Mouse (Mus musculus): ENCODE results near the gene Dcun1d1. TPM values are rescaled to one million over a fixed set of nuclear protein-coding genes. Genes with fewer than 3 reads are reported as not detected.
A peak's percentile ranks its signal among the peaks of the same experiment; 100 is the strongest.

Gene Dcun1d1
- total and polyA plus RNA-seq, 3 experiments = 7.7 to 63.0 (median 60.7) TPM

DNA sequence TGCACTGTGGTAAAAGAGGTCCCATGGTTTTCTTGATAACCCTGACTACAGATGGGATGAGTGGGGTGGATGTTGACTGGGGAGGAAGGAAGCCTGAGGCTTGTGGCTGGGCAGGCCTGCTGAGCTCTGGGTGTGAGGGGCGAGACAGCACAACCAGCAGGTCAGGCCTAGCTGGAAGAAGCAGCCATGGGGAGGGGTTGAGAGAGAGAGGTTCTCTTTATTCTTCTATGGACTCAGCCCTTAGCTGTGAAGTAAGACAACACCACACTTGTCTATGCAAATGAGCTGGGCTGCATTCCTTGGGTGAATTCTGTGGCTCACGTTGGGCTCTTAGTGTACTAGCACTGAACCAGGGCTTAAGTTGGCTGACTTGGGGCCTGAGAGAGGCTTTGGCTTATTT, 2.8 kb upstream of the Dcun1d1 start:
- 55% methylated on average over 2 of the region's 2 CpGs for WGBS
- DNase-seq = no peak
- H3K4me3 ChIP-seq = no peak overlapping the region
- no peak overlapping the region for H3K27ac ChIP-seq
- H3K4me1 ChIP-seq (ENCODE audit: control insufficient read depth, insufficient read depth, low read length) = no peaks in the 10 kb centered on the region
- no peaks in the 10 kb centered on the region for H3K27me3 ChIP-seq (ENCODE audit: control insufficient read depth, insufficient read depth, low read length)
- intact Hi-C loops (cut with DNase I) = no loop called here
- H3K36me3 ChIP-seq (ENCODE audit: control insufficient read depth, insufficient read depth, low read length) = no peaks in the 10 kb centered on the region
- H3K9ac ChIP-seq (ENCODE audit: low read depth, low read length) = no peak overlapping the region
- no peaks in the 10 kb centered on the region for H3K79me2 ChIP-seq (replicated peaks; ENCODE audit: control insufficient read depth, insufficient read depth, low read length)
- no peak for TF ChIP-seq CTCF (IDR thresholded peaks at IDR 0.05)

DNA sequence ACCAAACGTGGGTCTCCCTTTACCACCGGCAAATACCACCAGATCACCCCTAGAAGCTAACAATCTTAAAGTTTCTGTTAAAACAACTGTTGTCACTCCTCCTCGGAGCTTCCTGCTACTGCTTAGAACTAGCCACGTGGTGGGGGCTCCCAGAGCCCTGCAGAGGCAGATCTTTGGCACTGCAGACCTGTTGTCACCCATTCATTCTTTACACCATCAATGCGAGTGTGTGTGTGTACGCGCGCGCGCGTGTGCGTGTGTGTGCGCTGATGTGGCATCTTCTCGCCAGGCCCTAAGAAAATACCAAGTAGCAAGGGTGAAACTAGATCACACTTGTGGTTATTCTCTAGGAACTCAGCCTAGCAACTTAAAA, 3.9 kb downstream of the Dcun1d1 start:
- intact Hi-C loops (cut with DNase I) = loop anchor here (2.0 to 10.0 kb wide), 3 partner anchors 69 to 541 kb away; partner anchors contain the start of genes 1810062G17Rik, Anxa5, Atp11b and Mccc1

DNA sequence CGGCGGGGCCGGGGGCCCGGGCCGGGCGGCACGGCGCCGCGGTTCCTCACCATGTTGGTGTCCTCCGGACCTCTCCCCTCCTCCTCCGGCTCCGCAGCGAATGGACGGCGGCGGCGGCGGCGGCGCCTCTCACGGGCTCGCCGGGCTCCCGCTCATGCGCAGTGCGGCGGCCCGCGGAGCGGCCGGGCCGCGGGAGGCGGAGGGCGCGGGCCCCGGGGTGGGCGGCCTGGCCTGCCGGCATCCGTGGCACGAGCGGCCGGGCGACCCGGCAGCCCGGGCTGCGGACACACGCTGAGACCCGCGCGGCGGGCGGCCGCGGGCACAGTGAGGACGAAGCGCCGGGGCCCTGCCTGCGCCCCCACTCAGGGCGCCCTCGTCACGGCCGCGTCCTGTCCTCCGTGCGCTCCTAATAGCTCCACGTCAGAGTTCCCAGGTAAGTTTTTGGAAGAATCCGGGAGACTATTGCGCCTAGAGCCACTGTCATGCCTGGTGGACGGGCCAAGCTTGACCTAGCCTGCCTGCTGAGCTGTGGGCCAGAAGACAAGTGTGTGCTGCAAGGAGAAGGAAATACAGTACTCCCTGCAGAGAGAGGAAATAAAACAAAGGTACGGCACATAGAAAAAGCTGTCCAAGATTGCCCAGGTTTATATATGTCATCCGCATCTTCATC, 4.4 kb downstream of the Dcun1d1 start:
- TF ChIP-seq POLR2A (IDR thresholded peaks at IDR 0.05; ENCODE audit: insufficient read depth, low read depth, low read length) (peak; percentile 47; the same call in 1 of the 2 replicates), CTCF (IDR thresholded peaks at IDR 0.05) (no peak)
- H3K79me2 ChIP-seq (replicated peaks; ENCODE audit: control insufficient read depth, insufficient read depth, low read length) = peaks cover 3% of the 10 kb centered on the region
- H3K27ac ChIP-seq = peak overlapping the region; percentile 81
- H3K36me3 ChIP-seq (ENCODE audit: control insufficient read depth, insufficient read depth, low read length) = 0 out of 2 replicates have a peak, but pooled peaks cover 4% of the 10 kb centered on the region
- intact Hi-C loops (cut with DNase I) = loop anchor here (2.0 to 10.0 kb wide), 3 partner anchors 69 to 542 kb away; partner anchors contain the start of genes 1810062G17Rik, Anxa5, Atp11b and Mccc1
- under 1% methylated on average over 72 of the region's 73 CpGs for WGBS
- H3K9ac ChIP-seq (ENCODE audit: low read depth, low read length) = peak overlapping the region; percentile 92
- peaks cover 8% of the 10 kb centered on the region for H3K4me1 ChIP-seq (ENCODE audit: control insufficient read depth, insufficient read depth, low read length)
- no peaks in the 10 kb centered on the region for H3K27me3 ChIP-seq (ENCODE audit: control insufficient read depth, insufficient read depth, low read length)
- DNase-seq = peak; percentile 91
- H3K4me3 ChIP-seq = peak overlapping the region; percentile 82

More for the DNA sequence above, 3.9 kb downstream of the Dcun1d1 start:
- TF ChIP-seq CTCF (IDR thresholded peaks at IDR 0.05) (no peak), POLR2A (IDR thresholded peaks at IDR 0.05; ENCODE audit: insufficient read depth, low read depth, low read length) (no peak), EP300 (IDR thresholded peaks at IDR 0.05; ENCODE audit: insufficient read depth, low read depth, low read length) (no peak)
- Histone ChIP-seq H3K4me1 (ENCODE audit: control insufficient read depth, insufficient read depth, low read length) (peaks cover 8% of the 10 kb centered on the region), H3K9ac (ENCODE audit: low read depth, low read length) (peak overlapping the region; percentile 92), H3K4me3 (peak overlapping the region; percentile 82), H3K36me3 (ENCODE audit: control insufficient read depth, insufficient read depth, low read length) (0 out of 2 replicates have a peak, but pooled peaks cover 4% of the 10 kb centered on the region), H3K79me2 (replicated peaks; ENCODE audit: control insufficient read depth, insufficient read depth, low read length) (peaks cover 3% of the 10 kb centered on the region), H3K27me3 (ENCODE audit: control insufficient read depth, insufficient read depth, low read length) (no peaks in the 10 kb centered on the region), H3K27ac (peak overlapping the region; percentile 81)
- no peak for DNase-seq
- WGBS = 2% methylated on average over 14 of the region's 14 CpGs

DNA sequence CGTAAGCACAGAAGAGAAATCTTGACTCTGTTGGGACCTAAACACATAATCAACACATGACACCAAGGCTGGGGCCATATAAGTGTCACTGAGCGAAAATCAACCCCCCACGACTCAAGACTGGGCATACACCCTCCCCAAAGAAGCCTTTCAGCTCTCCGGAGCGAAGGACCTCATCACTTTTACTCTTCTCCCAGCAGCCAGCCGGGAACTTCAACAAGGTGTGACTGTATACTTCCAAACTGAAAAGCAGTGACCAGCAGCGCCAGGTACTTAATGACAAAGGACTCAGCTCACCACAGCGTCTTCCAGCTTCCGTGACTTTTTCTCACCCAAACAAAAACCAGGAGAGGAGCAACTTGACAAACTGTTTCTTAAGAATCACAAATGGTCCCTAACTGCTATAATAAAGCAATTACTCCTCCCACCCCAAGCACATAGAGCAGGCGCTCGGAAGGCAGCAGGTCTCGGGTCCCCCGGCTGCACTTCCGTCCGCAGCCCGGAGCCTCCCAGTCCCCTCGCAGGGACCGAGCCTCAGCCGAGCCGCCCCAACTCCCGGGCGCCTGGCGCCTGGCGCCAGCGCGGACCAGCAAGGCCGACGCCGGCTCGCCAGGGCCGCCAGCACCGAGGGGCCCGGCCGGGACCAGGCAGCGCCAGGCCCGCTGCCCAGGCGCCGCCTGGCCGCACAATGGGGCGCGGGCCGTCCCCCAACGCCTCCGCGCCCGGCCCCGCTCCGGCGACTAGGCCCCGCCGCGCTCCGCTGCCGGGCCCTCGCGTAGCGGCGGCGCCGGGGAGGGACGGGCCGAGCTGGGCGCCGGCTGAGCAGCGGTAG, 5.1 kb downstream of the Dcun1d1 start:
- Histone ChIP-seq H3K27me3 (ENCODE audit: control insufficient read depth, insufficient read depth, low read length) (no peaks in the 10 kb centered on the region), H3K9ac (ENCODE audit: low read depth, low read length) (peak overlapping the region; percentile 92), H3K36me3 (ENCODE audit: control insufficient read depth, insufficient read depth, low read length) (0 out of 2 replicates have a peak, but pooled peaks cover 7% of the 10 kb centered on the region), H3K4me1 (ENCODE audit: control insufficient read depth, insufficient read depth, low read length) (peaks cover 10% of the 10 kb centered on the region), H3K4me3 (peak overlapping the region; percentile 82), H3K79me2 (replicated peaks; ENCODE audit: control insufficient read depth, insufficient read depth, low read length) (peaks cover 4% of the 10 kb centered on the region), H3K27ac (peak overlapping the region; percentile 81)
- WGBS = 1% methylated on average over 64 of the region's 65 CpGs
- TF ChIP-seq POLR2A (IDR thresholded peaks at IDR 0.05; ENCODE audit: insufficient read depth, low read depth, low read length) (no peak), CTCF (IDR thresholded peaks at IDR 0.05) (no peak), EP300 (IDR thresholded peaks at IDR 0.05; ENCODE audit: insufficient read depth, low read depth, low read length) (no peak)
- peak; percentile 73 to 74 for DNase-seq
- intact Hi-C loops (cut with DNase I) = loop anchor here (2.0 to 10.0 kb wide), 3 partner anchors 70 to 543 kb away; partner anchors contain the start of genes 1810062G17Rik, Anxa5, Atp11b and Mccc1

- WGBS = 18% methylated on average over 7 of the region's 7 CpGs
- Histone ChIP-seq H3K36me3 (ENCODE audit: control insufficient read depth, insufficient read depth, low read length) (0 out of 2 replicates have a peak, but pooled peaks cover 8% of the 10 kb centered on the region), H3K9ac (ENCODE audit: low read depth, low read length) (peak overlapping the region; percentile 33), H3K4me3 (peak overlapping the region; percentile 82), H3K79me2 (replicated peaks; ENCODE audit: control insufficient read depth, insufficient read depth, low read length) (peaks cover 6% of the 10 kb centered on the region), H3K27me3 (ENCODE audit: control insufficient read depth, insufficient read depth, low read length) (no peaks in the 10 kb centered on the region), H3K4me1 (ENCODE audit: control insufficient read depth, insufficient read depth, low read length) (peaks cover 10% of the 10 kb centered on the region), H3K27ac (no peak overlapping the region; the same call in 1 of the 2 replicates)
- no peak for TF ChIP-seq POLR2A (IDR thresholded peaks at IDR 0.05; ENCODE audit: insufficient read depth, low read depth, low read length)
- TF ChIP-seq CTCF (IDR thresholded peaks at IDR 0.05) = no peak
- TF ChIP-seq EP300 (IDR thresholded peaks at IDR 0.05; ENCODE audit: insufficient read depth, low read depth, low read length) = no peak
- intact Hi-C loops (cut with DNase I) = loop anchor here (5.0 to 10.0 kb wide), 2 partner anchors 71 to 543 kb away; partner anchors contain the start of genes 1810062G17Rik, Anxa5 and Mccc1
- no peak for DNase-seq
Observed at GRCm38 (mm10) chr3:35931359-35931758, 5.9 kb downstream of the Dcun1d1 start.

Measured in heart, adult 2 months (tissue).